Mouse (Mus musculus) limb, embryonic 11.5 days (tissue): Measurements from ENCODE around the gene Rhobtb1. TPM values are rescaled to one million over a fixed set of nuclear protein-coding genes. Genes with fewer than 3 reads are reported as not detected.

Source experiments
- ATAC-seq: fragments of 200-750 bp; cut with Nextera tagmentation; 2 replicates; pipeline ENCODE4 v1.8.0; 2017; ENCODE audit warnings: low read depth; ENCODE audit not compliant: insufficient number of reproducible peaks, low FRiP score, low TSS enrichment
- DNase-seq: peaks from one replicate; pipeline ENCODE4 v3.0.0-alpha.2; 2015; ENCODE audit warnings: low spot score
- H3K27ac ChIP-seq: fragments of 300-500 bp; sonication (generic); replicated peaks from 2 replicates; pipeline ENCODE4 v1.5.1; 2014; ENCODE audit warnings: low read depth, mild to moderate bottlenecking, low read length
- H3K27me3 ChIP-seq: fragments of 300-500 bp; sonication (generic); 2 replicates; pipeline ENCODE4 v1.6.1; 2014; ENCODE audit warnings: mild to moderate bottlenecking, low read length, mixed read lengths; ENCODE audit not compliant: control insufficient read depth, insufficient read depth
- H3K36me3 ChIP-seq: fragments of 300-500 bp; sonication (generic); 2 replicates; pipeline ENCODE4 v1.6.1; 2014; ENCODE audit warnings: mild to moderate bottlenecking, low read length, moderate library complexity, mixed read lengths; ENCODE audit not compliant: control insufficient read depth, insufficient read depth
- H3K4me1 ChIP-seq: fragments of 300-500 bp; sonication (generic); 2 replicates; pipeline ENCODE4 v1.6.1; 2014; ENCODE audit warnings: low read length, mixed read lengths; ENCODE audit not compliant: control insufficient read depth, insufficient read depth
- H3K4me2 ChIP-seq: fragments of 300-500 bp; sonication (generic); 2 replicates; pipeline ENCODE4 v1.6.1; 2014; ENCODE audit warnings: low read depth, mild to moderate bottlenecking, moderate library complexity; ENCODE audit not compliant: severe bottlenecking
- H3K4me3 ChIP-seq: fragments of 300-500 bp; sonication (generic); 2 replicates; pipeline ENCODE4 v1.5.1; 2014; ENCODE audit warnings: low read depth, low read length
- H3K9ac ChIP-seq: fragments of 300-500 bp; sonication (generic); 2 replicates; pipeline ENCODE4 v1.6.1; 2014; ENCODE audit warnings: mild to moderate bottlenecking, low read length
- H3K9me3 ChIP-seq: fragments of 300-500 bp; sonication (generic); 2 replicates; pipeline ENCODE4 v1.6.1; 2016; ENCODE audit warnings: low read length; ENCODE audit not compliant: control insufficient read depth
- WGBS: fragments of 180-500 bp; shearing (Covaris S2); extraction: QIAGEN DNeasy Blood & Tissue Kit; methylation state at CpG from one replicate; pipeline ENCODE4 v1.1.7; 2014; 5-methylcytosine and 5-hydroxymethylcytosine counted together
- polyA plus RNA-seq: library from polyadenylated mRNA; unstranded; fragments of >200 nt; fragmentation: Nextera tagmentation; extraction: Ambion mirVana; gene quantifications from 2 replicates; pipeline ENCODE4 v1.2.1, GENCODE M21; 2014

The Rhobtb1 gene
- polyA plus RNA-seq, 1 experiment from 2014 or later: 23.8 TPM

GRCm38 (mm10) chr10:69208705-69209104 lies 57.5 kb downstream of the Rhobtb1 start:
- no peak for DNase-seq
- Histone ChIP-seq H3K27ac (no peak overlapping the region), H3K9ac (no peak overlapping the region), H3K36me3 (no peaks in the 10 kb centered on the region), H3K4me2 (no peak overlapping the region), H3K27me3 (no peaks in the 10 kb centered on the region), H3K4me3 (no peak overlapping the region), H3K4me1 (no peaks in the 10 kb centered on the region), H3K9me3 (no peaks in the 10 kb centered on the region)
- no peak for ATAC-seq
- WGBS: 93% methylated on average over 3 of the region's 3 CpGs

GRCm38 (mm10) chr10:69210006-69210405 lies 58.8 kb downstream of the Rhobtb1 start:
- H3K27me3 ChIP-seq: no peaks in the 10 kb centered on the region
- no peak overlapping the region for H3K27ac ChIP-seq
- H3K9me3 ChIP-seq: no peaks in the 10 kb centered on the region
- WGBS: 96% methylated on average over 10 of the region's 10 CpGs
- ATAC-seq: no peak
- H3K4me1 ChIP-seq: no peaks in the 10 kb centered on the region
- H3K9ac ChIP-seq: no peak overlapping the region
- no peak for DNase-seq
- H3K36me3 ChIP-seq: no peaks in the 10 kb centered on the region
- no peak overlapping the region for H3K4me3 ChIP-seq
- H3K4me2 ChIP-seq: no peak overlapping the region

DNA sequence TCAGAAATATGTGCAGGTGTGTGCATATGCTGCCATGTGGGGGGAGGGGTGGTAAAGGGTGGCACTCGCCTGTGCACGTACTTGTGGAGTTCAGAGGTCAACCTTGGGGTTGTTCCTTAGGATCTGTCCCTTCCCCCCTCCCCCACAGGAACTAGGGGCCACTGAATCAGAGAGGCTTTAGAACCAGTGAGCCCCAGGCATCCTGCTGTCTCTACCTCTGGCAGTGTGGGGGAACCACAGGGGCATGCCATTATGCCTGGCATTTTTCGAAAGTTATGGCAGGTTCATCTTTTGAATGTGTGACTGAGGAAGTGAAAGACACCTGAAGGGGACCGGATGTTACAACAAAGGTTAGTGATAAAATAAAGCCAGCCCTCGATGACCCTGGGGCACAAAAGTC lies 59.4 kb downstream of the Rhobtb1 start:
- DNase-seq (no peak), ATAC-seq (no peak)
- WGBS: 76% methylated on average over 5 of the region's 5 CpGs
- no peaks in the 10 kb centered on the region for H3K9me3 ChIP-seq
- H3K27ac ChIP-seq: no peak overlapping the region
- H3K4me2 ChIP-seq: no peak overlapping the region
- no peaks in the 10 kb centered on the region for H3K36me3 ChIP-seq
- H3K27me3 ChIP-seq: no peaks in the 10 kb centered on the region
- H3K4me1 ChIP-seq: no peaks in the 10 kb centered on the region
- no peak overlapping the region for H3K9ac ChIP-seq
- no peak overlapping the region for H3K4me3 ChIP-seq

GRCm38 (mm10) chr10:69211560-69211959 lies 60.3 kb downstream of the Rhobtb1 start:
- no peaks in the 10 kb centered on the region for H3K4me1 ChIP-seq
- no peaks in the 10 kb centered on the region for H3K9me3 ChIP-seq
- H3K4me2 ChIP-seq: peak overlapping the region; percentile 79
- H3K27me3 ChIP-seq: no peaks in the 10 kb centered on the region
- peak overlapping the region; percentile 98; the same call in 1 of the 2 replicates for H3K27ac ChIP-seq
- H3K36me3 ChIP-seq: peaks cover 4% of the 10 kb centered on the region; the same call in 1 of the 2 replicates
- no peak for DNase-seq
- peak overlapping the region; percentile 75 for H3K4me3 ChIP-seq
- no peak for ATAC-seq
- H3K9ac ChIP-seq: peak overlapping the region; percentile 96
- 65% methylated on average over 8 of the region's 8 CpGs for WGBS

DNA sequence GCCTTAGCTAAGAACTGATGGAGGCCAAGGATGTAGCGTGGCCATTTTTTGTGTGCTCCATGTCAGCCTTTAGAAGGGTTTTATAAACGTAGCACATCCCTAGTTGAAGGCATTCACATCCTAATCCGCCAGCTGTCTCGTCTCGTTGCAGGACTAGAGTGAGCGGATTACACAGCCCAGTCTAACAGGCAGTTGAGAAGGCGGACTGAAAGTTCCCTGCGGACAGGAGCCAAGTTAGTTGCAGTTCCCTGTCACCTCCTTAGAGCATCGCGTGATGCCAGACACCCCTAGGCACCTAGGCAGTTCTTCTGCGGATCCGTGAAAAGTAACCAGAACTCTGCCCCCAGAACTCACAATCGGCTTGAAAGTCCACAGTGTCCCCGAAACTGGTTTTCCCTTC lies 60.7 kb downstream of the Rhobtb1 start:
- 4% methylated on average over 14 of the region's 14 CpGs for WGBS
- ATAC-seq: no peak
- Histone ChIP-seq H3K27ac (peak overlapping the region; percentile 98), H3K4me3 (peak overlapping the region; percentile 75), H3K9ac (peak overlapping the region; percentile 96), H3K4me2 (peak overlapping the region; percentile 79), H3K4me1 (no peaks in the 10 kb centered on the region), H3K9me3 (no peaks in the 10 kb centered on the region), H3K36me3 (peaks cover 4% of the 10 kb centered on the region; the same call in 1 of the 2 replicates), H3K27me3 (no peaks in the 10 kb centered on the region)
- peak; percentile 65 for DNase-seq

- Histone ChIP-seq H3K9ac (peak within 1 kb of the TSS; percentile 96), H3K4me2 (peak within 1 kb of the TSS; percentile 79), H3K27ac (peak within 1 kb of the TSS; percentile 98), H3K9me3 (no peaks in the 10 kb centered on the region), H3K4me1 (no peaks in the 10 kb centered on the region), H3K36me3 (peaks cover 4% of the 10 kb centered on the region; the same call in 1 of the 2 replicates), H3K4me3 (peak within 1 kb of the TSS; percentile 75), H3K27me3 (no peaks in the 10 kb centered on the region)
- 0% methylated on average over 78 of the region's 84 CpGs for WGBS
- peak; percentile 86 for DNase-seq
- ATAC-seq: peak; percentile 86
These were observed 61.6 kb downstream of the Rhobtb1 start, which contains the start of gene A930033H14Rik for GRCm38 (mm10) chr10:69212542-69213440. TSS of gene A930033H14Rik (minus strand) at chr10:69213098.

- Histone ChIP-seq H3K36me3 (peaks cover 4% of the 10 kb centered on the region), H3K9me3 (no peaks in the 10 kb centered on the region), H3K27ac (peak overlapping the region; percentile 98), H3K9ac (peak overlapping the region; percentile 96), H3K27me3 (no peaks in the 10 kb centered on the region), H3K4me2 (peak overlapping the region; percentile 79), H3K4me3 (peak overlapping the region; percentile 75), H3K4me1 (no peaks in the 10 kb centered on the region)
- peak; percentile 72 for DNase-seq
- WGBS: 1% methylated on average over 21 of the region's 21 CpGs
- peak; percentile 15 for ATAC-seq
These were observed 62.2 kb downstream of the Rhobtb1 start for GRCm38 (mm10) chr10:69213451-69213877.

DNA sequence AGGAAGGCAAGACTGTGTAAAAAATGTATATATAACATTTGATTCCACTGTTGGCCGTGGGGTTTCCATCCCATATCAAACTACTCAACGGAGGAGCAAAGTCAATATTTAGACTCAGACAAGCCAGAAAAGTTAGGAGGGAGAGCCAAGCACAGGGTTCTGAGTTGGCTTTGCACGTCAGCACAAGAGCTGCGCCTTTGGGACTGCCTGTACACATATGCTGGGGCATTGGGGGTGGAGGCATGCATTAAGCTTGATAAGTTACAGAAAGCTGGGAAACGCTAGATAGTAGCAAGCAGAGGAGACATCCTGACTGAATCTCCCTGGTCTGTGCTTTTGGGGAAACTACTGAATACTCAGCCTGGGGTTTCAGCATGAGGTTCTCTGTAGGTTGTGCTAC lies 62.8 kb downstream of the Rhobtb1 start:
- Histone ChIP-seq H3K36me3 (peaks cover 4% of the 10 kb centered on the region), H3K27me3 (no peaks in the 10 kb centered on the region), H3K4me3 (peak overlapping the region; percentile 75), H3K27ac (no peak overlapping the region), H3K4me1 (no peaks in the 10 kb centered on the region), H3K4me2 (peak overlapping the region; percentile 79), H3K9ac (peak overlapping the region; percentile 96), H3K9me3 (no peaks in the 10 kb centered on the region)
- DNase-seq (no peak), ATAC-seq (no peak)
- 47% methylated on average over 5 of the region's 5 CpGs for WGBS
